Mouse (Mus musculus) gonadal fat pad, adult 2 months (tissue): ENCODE data around the gene Plcd4. TPM values are rescaled to one million over a fixed set of nuclear protein-coding genes. Genes with fewer than 3 reads are reported as not detected.
A peak's percentile ranks its signal among the peaks of the same experiment; 100 is the strongest.
"Not testable (repeated sequence)": the region's sequence is repeated elsewhere in the genome, so short reads cannot be mapped to it uniquely, and the experiment has no call there.

ENCODE experiments used
- DNase-seq: peaks from one replicate; pipeline ENCODE4 v3.0.0-alpha.2; 2012; ENCODE audit warnings: low read depth
- polyA plus RNA-seq: library from polyadenylated mRNA; depleted of rRNA; stranded (reverse); fragments of >200 nt; gene quantifications from 2 replicates; pipeline ENCODE4 v1.2.3, GENCODE M21; 2012; rRNA removed

The Plcd4 gene
- polyA plus RNA-seq, result 0.63 and 0.91 TPM in 2 replicates

DNA sequence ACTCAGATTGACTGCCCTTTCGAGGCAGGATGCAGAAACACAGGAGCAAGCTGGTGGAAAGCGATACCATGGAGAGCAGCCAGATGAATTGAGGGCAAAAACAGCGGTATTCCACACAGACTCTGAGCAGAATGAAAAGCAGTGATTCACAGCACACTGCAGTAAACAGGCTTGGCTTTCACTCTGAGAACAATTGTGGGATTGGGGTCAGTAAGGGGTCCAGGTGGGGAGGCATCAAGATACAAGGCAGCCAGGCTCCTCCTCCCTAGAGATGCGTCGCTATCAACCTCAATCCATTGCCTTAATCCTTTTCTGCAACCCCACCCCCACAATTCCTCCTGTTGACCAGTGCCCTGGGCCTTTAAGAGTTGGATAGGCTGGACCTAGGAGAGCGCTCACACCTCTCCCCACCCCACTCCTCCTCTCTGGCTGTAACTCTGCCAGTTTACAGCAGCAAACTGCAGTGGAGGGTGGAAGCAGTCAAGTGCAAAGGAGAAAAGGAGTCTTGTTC is at the start of gene Plcd4:
TSS of gene Plcd4 (plus strand) at position 438 of the 511 bp plus-strand sequence.
- no peak for DNase-seq

DNA sequence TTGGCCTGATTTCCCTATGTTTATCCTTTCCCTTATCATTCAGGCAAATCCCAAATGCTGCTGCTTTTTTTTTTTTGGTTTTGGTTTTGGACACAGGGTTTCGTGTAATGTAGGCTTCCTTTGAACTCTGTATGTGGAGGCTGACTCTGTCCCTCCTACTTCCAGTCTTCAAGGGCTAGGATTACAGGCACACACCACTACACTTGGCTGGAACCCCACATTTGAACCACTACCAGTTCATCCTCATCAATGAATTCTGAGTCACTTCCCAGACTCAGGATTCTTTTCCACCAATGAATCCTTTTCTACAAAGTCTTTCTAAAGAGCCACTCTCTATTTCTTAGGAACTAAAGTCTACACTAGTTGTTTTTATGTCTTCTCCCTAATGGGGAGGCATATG is 41.6 kb upstream of the Plcd4 start:
- DNase-seq, result no peak

- no peak for DNase-seq
Observed at GRCm38 (mm10) chr1:74505393-74505720, 37.3 kb upstream of the Plcd4 start.

GRCm38 (mm10) chr1:74505721-74506464 is 36.8 kb upstream of the Plcd4 start, which contains the start of gene Cnot9:
Gene Cnot9, plus strand, starts transcription at chr1:74506058.
- DNase-seq, result peak; percentile 75

- no peak for DNase-seq
Observed at GRCm38 (mm10) chr1:74506471-74506881, 36.2 kb upstream of the Plcd4 start.

- DNase-seq, result no peak
Observed at GRCm38 (mm10) chr1:74507780-74508179, 34.9 kb upstream of the Plcd4 start.

- no peak for DNase-seq
Observed at GRCm38 (mm10) chr1:74511306-74511705, 31.4 kb upstream of the Plcd4 start.

DNA sequence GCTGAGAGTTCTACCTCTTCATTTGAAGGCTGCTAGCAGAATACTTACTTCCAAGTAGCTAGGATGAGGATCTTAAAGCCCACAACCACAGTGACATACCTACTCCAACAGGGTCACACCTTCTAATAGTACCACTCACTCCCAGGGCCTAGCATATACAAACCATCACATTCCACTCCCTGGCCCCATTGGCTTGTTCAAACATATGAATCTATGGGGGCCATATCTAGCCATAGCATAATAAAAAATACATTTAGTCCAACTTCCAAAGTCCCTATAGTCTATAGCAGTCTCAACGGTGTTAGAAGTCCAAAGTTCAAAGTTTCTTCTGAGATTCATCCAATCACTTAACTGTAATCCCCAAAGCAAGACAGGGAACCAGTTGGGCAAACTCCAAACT is 29.7 kb upstream of the Plcd4 start:
- not testable (repeated sequence) for DNase-seq

- DNase-seq, result no peak
Observed at GRCm38 (mm10) chr1:74519875-74520274, 22.8 kb upstream of the Plcd4 start.

- DNase-seq, result no peak
Observed at GRCm38 (mm10) chr1:74524746-74525145, 17.9 kb upstream of the Plcd4 start.

- DNase-seq, result no peak
Observed at GRCm38 (mm10) chr1:74528589-74528988, 14.1 kb upstream of the Plcd4 start.

- DNase-seq, result no peak
Observed at GRCm38 (mm10) chr1:74538650-74539049, 4.0 kb upstream of the Plcd4 start.

- no peak for DNase-seq
Observed at GRCm38 (mm10) chr1:74544184-74544583, 1.5 kb downstream of the Plcd4 start, which contains the start of gene Usp37. Gene Usp37, minus strand, starts transcription at chr1:74544284.

DNA sequence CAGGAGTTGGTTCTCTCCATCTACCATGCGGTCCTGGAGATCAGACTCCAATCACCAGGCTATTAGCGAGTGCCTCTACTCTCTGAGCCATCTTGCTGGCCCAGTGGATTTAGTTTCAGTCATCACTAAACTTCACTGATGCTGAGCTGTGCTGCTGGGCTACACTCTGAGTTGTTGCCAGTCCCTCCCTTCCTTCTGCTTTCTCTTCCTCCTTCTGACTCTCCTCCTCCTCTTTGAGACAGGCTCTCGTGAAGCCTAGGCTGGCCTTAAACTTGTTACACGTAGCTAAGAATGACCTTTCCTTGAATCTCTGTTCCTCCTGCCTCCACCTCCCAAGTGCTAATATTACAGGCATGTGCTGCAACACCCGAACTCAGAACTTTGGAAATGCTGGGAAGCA is 16.4 kb downstream of the Plcd4 start:
- no peak for DNase-seq

- DNase-seq, result no peak
Observed at GRCm38 (mm10) chr1:74565834-74566233, 23.1 kb downstream of the Plcd4 start.

DNA sequence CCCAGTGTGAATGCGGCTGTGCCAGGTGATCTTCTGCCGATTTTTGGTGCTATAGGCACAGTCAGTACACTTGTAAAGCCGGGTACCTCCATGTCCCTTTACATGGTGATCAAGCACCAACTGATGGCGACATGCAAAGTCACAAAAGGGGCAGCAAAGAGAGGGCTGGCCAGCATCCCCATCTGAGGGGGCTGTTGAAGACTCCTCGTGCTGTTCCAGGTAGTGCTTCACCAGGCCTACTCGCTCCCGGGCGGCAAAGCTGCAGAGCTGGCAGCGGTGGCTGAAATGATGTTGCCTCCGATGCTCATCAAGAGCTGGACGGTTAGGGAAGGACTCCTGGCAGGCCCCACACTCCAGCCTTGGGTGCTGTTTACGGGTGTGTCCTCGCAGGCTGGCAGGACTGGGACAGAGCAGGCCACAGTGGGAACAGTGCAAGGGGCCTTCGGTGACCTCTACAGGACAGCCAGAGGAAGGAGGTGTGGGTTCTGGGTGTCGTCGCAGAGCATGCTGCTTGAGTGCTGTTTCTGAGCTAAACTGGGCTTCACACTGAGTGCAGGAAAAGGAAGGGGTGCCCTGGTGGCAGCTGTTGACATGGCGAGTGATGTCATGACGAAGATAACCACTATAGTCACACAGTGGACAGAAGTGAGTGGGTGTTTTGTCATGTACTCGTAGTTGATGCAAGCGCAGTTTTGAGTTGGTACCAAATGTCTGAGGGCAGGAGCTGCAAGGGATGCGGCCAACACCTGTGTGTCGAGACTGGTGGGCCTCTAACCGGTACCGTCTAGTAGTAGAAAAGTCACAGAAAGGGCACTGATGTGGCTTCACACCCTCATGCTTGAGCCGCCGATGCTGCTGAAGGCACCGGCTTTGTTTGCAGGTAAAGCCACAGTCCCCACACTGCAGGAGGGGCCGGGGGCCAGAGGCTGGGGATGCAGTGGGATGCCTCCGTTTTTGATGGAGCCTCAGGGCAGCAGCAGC is 27.3 kb downstream of the Plcd4 start:
- no peak for DNase-seq

DNA sequence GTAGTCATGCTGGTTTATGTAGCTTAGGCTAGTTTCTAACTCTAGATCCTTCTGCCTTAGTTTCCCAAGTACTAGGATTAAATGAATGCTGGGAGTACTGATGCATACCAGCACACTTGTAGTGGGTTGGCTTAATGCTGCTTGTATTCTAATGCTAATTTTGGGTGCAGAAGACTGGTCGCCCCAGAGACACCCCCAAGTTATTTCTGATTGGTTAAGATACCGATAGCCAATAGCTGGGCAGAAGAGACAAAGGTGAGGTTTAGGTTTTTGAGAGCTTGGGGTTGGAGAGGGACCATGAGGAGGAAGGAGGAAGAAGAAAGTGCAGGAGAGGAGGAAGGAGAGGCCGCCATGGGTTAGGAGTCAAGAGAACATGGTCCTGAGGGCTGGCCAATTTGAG is 39.9 kb downstream of the Plcd4 start:
- DNase-seq, result no peak

GRCm38 (mm10) chr1:74584616-74585398 is 42.1 kb downstream of the Plcd4 start:
- no peak for DNase-seq

GRCm38 (mm10) chr1:74587233-74587772 is 44.6 kb downstream of the Plcd4 start:
- no peak for DNase-seq

DNA sequence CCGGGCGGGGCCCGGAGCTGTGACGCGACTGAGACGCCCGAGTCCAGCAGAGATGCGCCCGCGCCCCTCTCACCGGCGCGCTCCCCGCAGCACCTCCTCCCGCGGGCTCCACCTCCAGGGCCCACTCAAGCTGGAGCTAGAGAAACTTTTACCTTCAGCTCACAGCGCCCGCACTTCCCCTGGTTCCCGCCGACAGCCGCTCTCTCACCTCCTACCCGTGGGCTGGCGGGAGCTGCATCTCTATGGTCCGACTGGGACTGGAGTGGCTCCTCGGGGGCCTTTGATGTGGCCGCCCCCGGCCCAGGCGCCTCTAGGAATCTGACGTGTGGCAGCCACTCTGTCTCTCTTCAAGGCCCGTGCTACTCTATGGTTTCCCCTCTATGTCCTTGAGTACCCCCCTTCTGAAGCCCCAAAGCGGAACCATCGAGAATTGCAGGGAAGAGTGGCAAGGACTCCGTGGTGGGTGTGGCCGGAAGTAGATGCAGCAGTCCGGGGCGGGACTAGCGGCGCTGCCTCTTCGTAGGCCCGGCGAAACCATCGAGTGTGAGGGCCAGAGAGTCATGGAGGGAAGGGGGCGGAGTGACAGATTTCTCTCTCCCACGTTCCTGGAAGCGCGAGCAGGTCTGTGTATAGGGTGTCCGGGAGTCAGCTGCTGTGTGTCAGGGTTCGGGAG is 45.2 kb downstream of the Plcd4 start, which contains the start of the genes Zfp142 and Bcs1l:
TSS of gene Zfp142 (minus strand) at position 474 of the 673 bp plus-strand sequence.
TSS of gene Bcs1l (plus strand) at position 517 of the 673 bp plus-strand sequence.
- peak; percentile 79 for DNase-seq

DNA sequence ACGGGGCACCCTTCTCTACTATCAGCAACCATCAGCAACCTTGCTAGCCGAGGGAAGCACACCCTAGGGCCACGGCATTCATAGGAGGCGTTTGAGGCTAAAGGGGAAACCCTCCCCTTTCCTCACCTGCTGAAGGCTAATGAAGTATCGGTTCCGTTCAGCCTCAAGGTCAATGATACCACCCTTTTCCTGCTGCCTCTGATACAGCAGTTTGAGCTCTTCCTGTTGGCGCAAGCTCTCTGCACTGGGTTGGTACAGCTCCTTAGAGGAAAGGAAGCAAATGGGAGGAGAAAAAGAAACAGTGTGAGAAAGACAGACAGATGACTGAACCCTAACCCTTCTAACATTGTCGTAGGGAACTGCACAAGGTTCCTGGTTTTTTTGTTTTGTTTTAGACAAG is 51.7 kb downstream of the Plcd4 start:
- DNase-seq, result no peak
